Mouse (Mus musculus) embryonic facial prominence, embryonic 15.5 days (tissue): Measurements from ENCODE around the gene Myl9. TPM values are rescaled to one million over a fixed set of nuclear protein-coding genes. Genes with fewer than 3 reads are reported as not detected.
A peak's percentile ranks its signal among the peaks of the same experiment; 100 is the strongest.
"Not testable (repeated sequence)": the region's sequence is repeated elsewhere in the genome, so short reads cannot be mapped to it uniquely, and the experiment has no call there.

Source experiments
- ATAC-seq: fragments of 200-750 bp; cut with Nextera tagmentation; 2 replicates; pipeline ENCODE4 v1.8.0; 2017; ENCODE audit warnings: low read depth, moderate TSS enrichment; ENCODE audit not compliant: insufficient number of reproducible peaks, low FRiP score, low TSS enrichment
- H3K27ac ChIP-seq: fragments of 300-500 bp; sonication (generic); replicated peaks from 2 replicates; pipeline ENCODE4 v1.5.1; 2015; ENCODE audit warnings: mild to moderate bottlenecking, inconsistent platforms
- H3K27me3 ChIP-seq: fragments of 300-500 bp; sonication (generic); 2 replicates; pipeline ENCODE4 v1.6.1; 2015; ENCODE audit warnings: inconsistent platforms
- H3K36me3 ChIP-seq: fragments of 300-500 bp; sonication (generic); 2 replicates; pipeline ENCODE4 v1.6.1; 2015; ENCODE audit warnings: mild to moderate bottlenecking, inconsistent platforms
- H3K4me1 ChIP-seq: fragments of 300-500 bp; sonication (generic); 2 replicates; pipeline ENCODE4 v1.6.1; 2015; ENCODE audit warnings: inconsistent platforms
- H3K4me2 ChIP-seq: fragments of 300-500 bp; sonication (generic); replicated peaks from 2 replicates; pipeline ENCODE4 v1.6.1; 2015; ENCODE audit warnings: mild to moderate bottlenecking, inconsistent platforms
- H3K4me3 ChIP-seq: fragments of 300-500 bp; sonication (generic); replicated peaks from 2 replicates; pipeline ENCODE4 v1.5.1; 2015; ENCODE audit warnings: mild to moderate bottlenecking, inconsistent platforms
- H3K9ac ChIP-seq: fragments of 300-500 bp; sonication (generic); 2 replicates; pipeline ENCODE4 v1.6.1; 2015; ENCODE audit warnings: inconsistent platforms
- H3K9me3 ChIP-seq: fragments of 300-500 bp; sonication (generic); replicated peaks from 2 replicates; pipeline ENCODE4 v1.6.1; 2016; ENCODE audit warnings: inconsistent platforms
- whole genome bisulfite sequencing: fragments of 180-500 bp; shearing (Covaris S2); methylation state at CpG from one replicate; pipeline ENCODE4 v1.1.7; 2015; 5-methylcytosine and 5-hydroxymethylcytosine counted together
- polyA plus RNA-seq: library from polyadenylated mRNA; unstranded; fragments of >200 nt; fragmentation: Nextera tagmentation; extraction: Ambion mirVana; gene quantifications from 2 replicates; pipeline ENCODE4 v1.2.1, GENCODE M21; 2015

The Myl9 gene
- polyA plus RNA-seq, 1 experiment from 2014 or later: 251 TPM

DNA sequence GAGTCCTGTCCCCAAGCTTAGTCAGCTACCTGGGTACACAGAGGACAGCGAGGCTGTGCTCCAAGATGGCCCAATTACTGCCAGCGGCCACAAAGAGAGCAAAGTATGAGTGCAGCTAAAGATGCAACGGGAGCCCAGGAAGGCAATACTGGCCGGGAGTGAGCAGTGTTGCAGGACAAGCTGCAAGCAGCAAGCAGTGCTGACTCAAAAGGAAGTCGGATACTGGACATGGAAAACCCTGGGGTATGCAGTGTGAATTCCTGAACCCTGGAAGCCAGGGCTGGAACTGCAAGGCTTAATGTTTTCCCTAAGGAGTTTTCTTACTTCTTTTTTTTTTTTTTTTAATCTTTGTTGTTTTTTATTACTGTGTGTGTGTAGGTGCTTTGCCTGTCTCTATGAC lies 36.3 kb downstream of the Myl9 start:
- 64% methylated on average over 5 of the region's 5 CpGs for WGBS
- no peak for ATAC-seq
- no peaks in the 10 kb centered on the region for H3K36me3 ChIP-seq
- H3K4me2 ChIP-seq: no peak overlapping the region
- H3K9me3 ChIP-seq: no peaks in the 10 kb centered on the region
- no peak overlapping the region for H3K27ac ChIP-seq
- peaks cover 16% of the 10 kb centered on the region; the same call in 1 of the 2 replicates for H3K4me1 ChIP-seq
- no peaks in the 10 kb centered on the region for H3K27me3 ChIP-seq
- no peak overlapping the region for H3K4me3 ChIP-seq
- no peak overlapping the region for H3K9ac ChIP-seq

DNA sequence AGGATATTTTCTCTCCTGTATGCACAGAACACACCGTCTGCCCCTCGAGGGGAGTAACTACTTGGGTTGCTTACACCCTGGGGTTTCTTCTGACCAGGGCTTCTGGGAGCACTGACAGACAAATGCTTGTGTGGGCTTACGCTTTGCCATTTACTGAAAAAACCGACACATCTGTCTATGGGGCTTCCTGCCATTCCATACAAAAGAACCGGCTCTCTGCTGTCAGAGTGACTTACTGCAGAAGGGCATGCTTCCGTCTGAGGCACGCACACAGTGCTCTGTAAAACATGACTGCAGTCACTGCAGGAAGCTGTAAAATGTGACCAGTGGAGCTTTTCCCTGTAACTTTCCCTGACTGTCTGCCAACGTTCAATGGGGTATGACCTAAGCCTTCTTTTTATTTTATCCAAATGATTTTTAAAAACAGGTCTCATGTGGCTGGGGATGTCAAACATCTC lies 39.2 kb downstream of the Myl9 start:
- no peak overlapping the region for H3K4me3 ChIP-seq
- WGBS: 11% methylated on average over 8 of the region's 8 CpGs
- H3K27ac ChIP-seq: peak overlapping the region; percentile 44; the same call in 1 of the 2 replicates
- H3K4me1 ChIP-seq: peaks cover 16% of the 10 kb centered on the region; the same call in 1 of the 2 replicates
- ATAC-seq: no peak
- no peaks in the 10 kb centered on the region for H3K36me3 ChIP-seq
- H3K9me3 ChIP-seq: no peaks in the 10 kb centered on the region
- no peak overlapping the region for H3K9ac ChIP-seq
- H3K4me2 ChIP-seq: no peak overlapping the region
- H3K27me3 ChIP-seq: no peaks in the 10 kb centered on the region

DNA sequence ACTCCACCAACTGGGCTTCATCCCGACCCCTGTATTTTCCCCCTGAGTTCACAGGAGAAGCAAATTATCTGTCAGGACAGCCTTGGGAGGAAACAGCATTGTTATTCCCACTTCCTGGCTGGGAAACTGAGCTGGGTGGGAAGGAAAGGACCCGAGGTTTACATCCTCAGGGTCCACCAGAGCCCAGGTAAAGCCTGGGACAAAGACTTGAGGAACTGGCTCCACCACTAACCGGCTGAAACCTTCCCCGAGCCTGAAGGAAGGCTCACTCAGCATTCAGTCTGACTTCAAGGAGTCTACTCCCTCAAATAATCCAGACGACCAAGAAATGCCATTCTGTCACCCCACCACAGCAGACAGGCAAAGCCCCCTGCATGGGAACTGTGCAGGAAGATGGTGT lies 39.7 kb downstream of the Myl9 start:
- Histone ChIP-seq H3K4me3 (no peak overlapping the region), H3K9me3 (no peaks in the 10 kb centered on the region), H3K4me1 (peaks cover 16% of the 10 kb centered on the region; the same call in 1 of the 2 replicates), H3K27me3 (no peaks in the 10 kb centered on the region), H3K9ac (no peak overlapping the region), H3K36me3 (no peaks in the 10 kb centered on the region), H3K4me2 (no peak overlapping the region), H3K27ac (peak overlapping the region; percentile 44; the same call in 1 of the 2 replicates)
- WGBS: 24% methylated on average over 5 of the region's 5 CpGs
- no peak; the same call in 1 of the 2 replicates for ATAC-seq

DNA sequence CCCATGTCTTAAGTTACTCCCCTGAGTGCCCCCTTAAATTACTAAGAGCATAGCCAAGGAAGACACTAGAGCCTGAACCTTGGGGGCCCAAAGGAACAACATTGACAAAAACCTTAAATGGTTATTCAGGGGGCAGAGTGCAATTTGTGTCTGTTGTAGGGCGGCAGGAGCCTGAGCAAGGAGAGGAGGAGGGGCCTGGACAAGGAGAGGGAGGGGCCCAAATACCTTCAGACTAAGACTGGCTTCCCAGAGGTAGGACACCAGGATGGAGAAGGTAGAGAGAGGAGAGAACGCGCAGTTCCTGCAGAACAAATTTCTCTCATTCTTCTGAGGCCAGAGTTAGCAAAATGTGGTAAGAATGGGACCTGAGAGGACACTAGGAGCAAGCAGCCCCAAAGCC lies 40.2 kb downstream of the Myl9 start:
- Histone ChIP-seq H3K4me1 (peaks cover 16% of the 10 kb centered on the region; the same call in 1 of the 2 replicates), H3K27ac (no peak overlapping the region; the same call in 1 of the 2 replicates), H3K27me3 (no peaks in the 10 kb centered on the region), H3K36me3 (no peaks in the 10 kb centered on the region), H3K4me2 (no peak overlapping the region), H3K9me3 (no peaks in the 10 kb centered on the region), H3K4me3 (no peak overlapping the region), H3K9ac (no peak overlapping the region)
- 45% methylated on average over 3 of the region's 3 CpGs for WGBS
- no peak for ATAC-seq

DNA sequence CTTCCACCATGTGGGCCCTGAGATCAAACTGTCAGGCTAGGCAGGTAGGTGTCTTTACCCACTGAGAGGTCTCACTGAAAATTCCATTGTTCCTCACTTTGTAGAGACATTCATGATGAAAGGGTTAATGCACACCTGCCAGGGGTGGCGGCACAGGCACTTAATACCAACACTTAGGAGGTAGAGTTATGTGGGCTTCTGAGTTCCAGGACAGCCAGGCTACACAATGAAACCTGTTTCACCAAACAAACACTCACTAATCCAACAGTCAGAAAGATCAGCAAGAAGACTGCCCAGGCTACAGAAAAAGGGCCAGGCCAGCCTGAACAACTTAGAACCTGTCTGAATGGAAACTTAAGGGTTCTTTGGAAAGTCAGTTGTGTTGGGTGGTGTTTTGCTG lies 40.9 kb downstream of the Myl9 start:
- Histone ChIP-seq H3K9ac (no peak overlapping the region), H3K4me1 (peaks cover 16% of the 10 kb centered on the region; the same call in 1 of the 2 replicates), H3K4me3 (no peak overlapping the region), H3K27ac (no peak overlapping the region), H3K36me3 (no peaks in the 10 kb centered on the region), H3K27me3 (no peaks in the 10 kb centered on the region), H3K4me2 (no peak overlapping the region), H3K9me3 (no peaks in the 10 kb centered on the region)
- ATAC-seq: no peak
- whole genome bisulfite sequencing: 50% methylated on average over 1 of the region's 1 CpGs

DNA sequence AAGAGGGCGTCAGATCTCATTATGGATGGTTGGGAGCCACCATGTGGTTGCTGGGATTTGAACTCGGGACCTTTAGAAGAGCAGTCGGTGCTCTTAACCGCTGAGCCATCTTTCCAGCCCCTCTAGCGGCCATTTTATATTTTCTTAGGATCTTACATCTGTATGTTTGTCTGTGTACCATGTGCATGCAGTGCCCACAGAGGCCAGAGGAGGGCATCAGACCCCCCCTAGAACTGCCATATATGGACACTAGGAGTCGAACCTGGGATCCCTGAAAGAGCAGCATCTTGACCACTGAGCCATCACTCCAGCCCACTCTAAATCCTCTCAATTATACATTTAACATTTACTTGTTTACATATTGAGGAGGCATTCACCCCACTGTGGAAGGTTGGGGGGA lies 49.9 kb downstream of the Myl9 start:
- H3K9ac ChIP-seq, H3K9me3 ChIP-seq, H3K27me3 ChIP-seq, H3K4me2 ChIP-seq, H3K27ac ChIP-seq, ATAC-seq, H3K4me3 ChIP-seq, H3K36me3 ChIP-seq, H3K4me1 ChIP-seq: not testable (repeated sequence)
- 80% methylated on average over 6 of the region's 6 CpGs for WGBS

Other genes with a start within 250 kb of the Myl9 start
- gene Aar2, start 227.8 kb upstream of the Myl9 start, polyA plus RNA-seq: 33.6 and 34.4 TPM in 2 replicates
- 87.7 and 96.6 TPM in 2 replicates for gene Dlgap4, start 161.7 kb upstream of the Myl9 start, polyA plus RNA-seq
- gene Tgif2, start 64.6 kb downstream of the Myl9 start, polyA plus RNA-seq: 51.1 and 51.6 TPM in 2 replicates
- gene 4930518I15Rik, start 82.5 kb downstream of the Myl9 start, polyA plus RNA-seq: 8.4 and 9.7 TPM in 2 replicates
- 152 and 160 TPM in 2 replicates for gene Rab5if, start 87.7 kb downstream of the Myl9 start, polyA plus RNA-seq
- 0.52 and 0.56 TPM in 2 replicates for gene Sla2, start 111.8 kb downstream of the Myl9 start, polyA plus RNA-seq
- gene Ndrg3, start 216.6 kb downstream of the Myl9 start, polyA plus RNA-seq: 52.9 and 53.9 TPM in 2 replicates
- 27.5 and 28.2 TPM in 2 replicates for gene Dsn1, start 231.7 kb downstream of the Myl9 start, polyA plus RNA-seq